Comparison of ENCODE assay signal across 16 mouse cellular contexts in the genomic region with DNA sequence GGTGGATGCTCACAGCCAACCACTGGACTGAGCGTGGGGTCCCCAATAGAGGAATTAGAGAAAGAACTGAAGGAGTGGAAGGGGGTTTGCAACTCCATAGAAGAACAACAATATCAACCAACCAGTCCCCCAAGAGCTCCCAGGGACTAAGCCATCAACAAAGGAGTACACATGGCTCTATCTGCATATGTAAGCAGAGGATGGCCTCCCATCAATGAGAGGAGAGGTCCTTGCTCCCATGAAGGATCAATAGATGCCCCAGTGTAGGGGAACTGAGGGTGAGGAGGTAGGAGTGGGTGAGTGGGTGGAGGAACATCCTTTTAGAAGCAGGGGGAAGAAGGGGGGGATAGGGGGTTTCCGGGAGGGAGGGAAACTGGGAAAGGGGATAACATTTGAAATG.
"Had no signal": no experiment of that assay in that cellular context is flagged by ENCODE, and none has a peak within 500 bp of the region (broad histone marks: within the 10 kb centered on the region; RNA-seq: fewer than 3 reads in every experiment).

No protein-coding gene starts in this region.

- H3K27ac ChIP-seq: midbrain, embryonic 10.5 days; midbrain, embryonic 12.5 days; neural tube, embryonic 12.5 days had no signal

- H3K4me1 ChIP-seq: midbrain, embryonic 12.5 days; neural tube, embryonic 12.5 days had no signal

- H3K9ac ChIP-seq: lung, embryonic 14.5 days; midbrain, embryonic 12.5 days; neural tube, embryonic 12.5 days had no signal

- H3K9me3 ChIP-seq: midbrain, embryonic 10.5 days; midbrain, embryonic 12.5 days; neural tube, embryonic 12.5 days had no signal

- H3K4me3 ChIP-seq: midbrain, embryonic 10.5 days; midbrain, embryonic 12.5 days; neural tube, embryonic 12.5 days had no signal

- H3K27me3 ChIP-seq: midbrain, embryonic 12.5 days; neural tube, embryonic 12.5 days had no signal

- DNase-seq: lung, adult 18-20 months; lung, embryonic 14.5 days; lung, postnatal 10 days; lung, postnatal 4 days; midbrain, embryonic 14.5 days; retina, postnatal 1 day; right cerebral cortex, adult 18-20 months; right cerebral cortex, postnatal 25 days; right cerebral cortex, postnatal 4 days; spleen, adult 18-20 months; thymus, adult 18-20 months; thymus, postnatal 14 days; thymus, postnatal 36 days had no signal
